Mouse (Mus musculus) cortical plate, adult 2 months (tissue): ENCODE results near the gene Cpne9.

Source experiments
- CTCF ChIP-seq: fragments of 200-500 bp; IDR thresholded peaks from 2 replicates; pipeline ENCODE4 v1.5.1; 2011; ENCODE audit warnings: mild to moderate bottlenecking, control low read depth, low read length; ENCODE audit not compliant: insufficient read depth; ENCODE audit errors: extremely low read depth
- POLR2A ChIP-seq: fragments of 200-500 bp; IDR thresholded peaks from 2 replicates; pipeline ENCODE4 v1.6.1; 2011; ENCODE audit warnings: mild to moderate bottlenecking, low read length, control low read depth; ENCODE audit not compliant: insufficient read depth; ENCODE audit errors: extremely low read depth

GRCm38 (mm10) chr6:113296639-113297038 is 14.5 kb downstream of the Cpne9 start:
- no peak for TF ChIP-seq POLR2A
- TF ChIP-seq CTCF, result no peak
